Mouse (Mus musculus): ENCODE measurements around the gene Med20. TPM values are rescaled to one million over a fixed set of nuclear protein-coding genes. Genes with fewer than 3 reads are reported as not detected.
"Not testable (repeated sequence)": the region's sequence is repeated elsewhere in the genome, so short reads cannot be mapped to it uniquely, and the experiment has no call there.

Med20 gene
- total RNA-seq, 2 experiments from 2014 or later: 12.9 to 14.9 TPM

DNA sequence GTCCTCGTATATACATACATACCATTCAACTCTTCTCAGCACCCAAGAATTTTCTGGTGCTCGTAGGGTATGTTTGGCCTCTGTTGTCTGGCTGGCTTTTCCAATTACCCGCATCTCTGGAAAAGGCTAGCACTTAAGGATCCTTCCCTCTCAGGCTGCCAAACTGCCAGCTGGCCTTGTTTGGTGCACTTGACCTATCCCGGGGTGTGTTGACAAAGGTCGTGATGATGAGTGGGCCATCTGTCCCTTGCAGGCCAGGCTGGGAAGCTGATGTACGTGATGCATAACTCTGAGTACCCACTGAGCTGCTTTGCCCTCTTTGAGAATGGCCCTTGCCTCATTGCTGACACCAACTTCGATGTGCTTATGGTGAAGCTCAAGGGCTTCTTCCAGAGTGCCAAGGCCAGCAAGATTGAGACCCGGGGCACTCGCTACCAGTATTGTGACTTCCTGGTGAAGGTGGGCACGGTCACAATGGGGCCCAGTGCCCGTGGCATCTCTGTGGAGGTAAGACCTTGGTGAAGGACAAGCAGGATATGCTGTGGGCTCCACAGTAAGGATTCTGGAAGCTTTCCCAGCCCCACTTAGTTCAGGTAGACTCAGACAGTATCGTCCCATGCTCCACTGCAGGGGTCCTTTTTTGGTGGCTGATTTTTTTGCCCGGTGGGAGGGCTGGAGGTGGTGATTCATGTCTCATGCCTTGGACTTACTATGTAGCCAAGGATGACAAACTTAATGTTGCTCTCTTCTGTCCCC, 7.4 kb downstream of the Med20 start:
- intact Hi-C loops (cut with DNase I): no loop called here
- no peak for DNase-seq

- intact Hi-C loops (cut with DNase I): no loop called here
- DNase-seq: no peak
Measured at GRCm38 (mm10) chr17:47622912-47623554, 11.7 kb downstream of the Med20 start.

DNA sequence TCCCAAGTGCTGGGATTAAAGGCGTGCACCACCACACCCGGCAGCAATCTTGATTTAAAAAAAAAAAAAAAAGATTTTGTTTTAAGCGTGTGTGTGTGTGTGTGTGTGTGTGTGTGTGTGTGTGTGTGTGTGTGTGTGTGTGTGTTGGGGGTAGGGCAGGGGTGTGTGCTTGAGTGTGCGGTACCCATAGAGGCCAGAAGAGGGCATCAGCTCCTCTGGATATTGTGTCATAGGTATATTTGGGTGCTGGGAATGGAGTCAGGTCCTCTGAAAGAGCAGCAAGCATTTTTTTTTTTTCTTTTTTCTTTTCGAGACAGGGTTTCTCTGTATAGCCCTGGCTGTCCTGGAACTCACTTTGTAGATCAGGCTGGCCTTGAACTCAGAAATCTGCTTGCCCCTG, 13.2 kb downstream of the Med20 start:
- intact Hi-C loops (cut with DNase I); DNase-seq: not testable (repeated sequence)

DNA sequence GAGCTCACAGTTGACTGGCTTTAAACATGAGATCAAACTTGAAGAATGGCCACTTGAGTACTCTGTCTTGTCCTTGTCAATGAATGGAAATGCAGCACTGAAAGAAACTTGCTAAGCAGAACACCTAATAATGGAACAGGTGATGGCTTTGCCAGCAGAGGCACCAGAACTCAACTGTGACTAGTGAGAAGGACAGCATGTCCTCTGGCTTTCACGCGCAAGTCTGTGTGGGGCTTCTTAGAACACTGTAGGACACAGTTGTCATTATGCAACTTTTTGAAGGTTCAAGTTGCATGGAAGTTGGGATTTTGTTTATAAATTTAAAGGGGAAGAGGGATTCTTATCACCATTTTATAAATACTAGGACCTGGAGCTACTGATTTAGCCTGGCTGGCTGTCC, 13.7 kb downstream of the Med20 start:
- intact Hi-C loops (cut with DNase I): no loop called here
- no peak for DNase-seq

DNA sequence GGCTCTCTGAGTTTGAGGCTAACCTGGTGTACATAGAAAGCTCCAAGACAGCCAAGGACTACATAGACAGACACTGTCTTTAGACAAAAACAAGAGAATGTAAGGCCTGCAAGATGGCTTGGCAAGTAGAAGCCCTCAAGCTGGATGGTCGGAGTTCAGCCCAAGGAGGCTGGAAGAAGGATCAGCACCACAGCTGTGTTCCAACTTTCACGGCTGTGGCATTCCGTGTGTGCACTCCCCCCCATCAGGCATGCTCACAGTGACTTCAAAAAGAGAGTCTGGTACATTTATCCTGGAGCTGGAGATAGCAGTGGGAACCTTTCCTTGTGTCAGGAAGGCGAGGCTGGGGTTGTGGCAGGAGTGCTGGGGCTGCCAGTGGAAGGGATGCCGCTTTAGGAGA, 14.6 kb downstream of the Med20 start:
- intact Hi-C loops (cut with DNase I): no loop called here
- no peak for DNase-seq

- no peak for DNase-seq
- intact Hi-C loops (cut with DNase I): no loop called here
Measured at GRCm38 (mm10) chr17:47627791-47628190, 16.4 kb downstream of the Med20 start.

GRCm38 (mm10) chr17:47628851-47629676, 17.7 kb downstream of the Med20 start:
- intact Hi-C loops (cut with DNase I): no loop called here
- DNase-seq: peak; percentile 92

DNA sequence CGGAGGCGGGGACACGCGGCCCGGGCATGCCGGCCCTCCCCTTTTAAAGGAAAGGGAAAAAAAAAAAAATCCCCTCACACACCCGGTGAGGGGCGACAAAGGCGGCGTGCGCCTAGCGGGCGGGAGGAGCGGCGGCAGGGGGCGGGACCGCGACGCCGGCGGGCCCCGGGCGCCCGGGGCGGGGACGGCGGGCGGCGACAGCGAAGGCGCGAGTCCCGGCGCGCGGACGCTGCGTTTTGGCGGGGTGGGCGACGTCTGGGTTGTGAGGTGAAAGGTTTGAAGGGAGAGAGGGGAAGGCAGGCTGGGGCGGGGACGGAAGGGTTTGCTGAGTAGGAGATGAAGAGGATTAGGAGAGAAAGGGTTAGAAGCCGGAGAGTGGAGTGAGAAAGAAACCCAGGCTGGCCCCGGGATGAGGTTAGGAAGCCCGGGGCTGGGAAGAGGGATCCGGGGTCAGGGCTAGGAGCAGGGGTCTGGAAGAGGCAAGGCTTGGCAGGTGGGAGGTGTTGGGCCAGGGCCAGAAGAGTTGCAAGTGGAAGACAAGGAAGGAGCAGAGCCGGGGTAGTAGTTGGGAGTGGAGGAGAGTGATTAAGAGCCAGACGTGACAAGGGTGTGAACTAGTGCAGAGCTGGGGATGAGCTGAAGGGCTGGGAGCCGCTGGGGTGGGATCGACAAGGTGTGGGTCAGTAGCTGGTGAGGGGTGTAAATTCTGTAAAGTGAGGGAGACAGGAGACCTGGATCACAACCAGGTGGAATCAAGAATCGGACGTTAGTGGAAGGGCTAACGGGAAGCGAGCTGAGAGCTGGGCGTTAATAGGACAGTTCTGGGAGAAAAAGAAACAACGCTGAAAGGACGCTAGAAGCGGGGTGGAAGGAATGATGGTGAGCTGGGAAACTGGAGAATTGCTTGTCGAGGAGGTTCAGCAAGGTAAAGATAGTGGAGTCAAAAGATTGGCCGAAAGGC, 18.6 kb downstream of the Med20 start:
- DNase-seq: peak; percentile 29 to 37
- intact Hi-C loops (cut with DNase I): loop anchor here (5.0 kb wide), 1 partner anchor 42 kb away; no protein-coding TSS in a partner anchor

DNA sequence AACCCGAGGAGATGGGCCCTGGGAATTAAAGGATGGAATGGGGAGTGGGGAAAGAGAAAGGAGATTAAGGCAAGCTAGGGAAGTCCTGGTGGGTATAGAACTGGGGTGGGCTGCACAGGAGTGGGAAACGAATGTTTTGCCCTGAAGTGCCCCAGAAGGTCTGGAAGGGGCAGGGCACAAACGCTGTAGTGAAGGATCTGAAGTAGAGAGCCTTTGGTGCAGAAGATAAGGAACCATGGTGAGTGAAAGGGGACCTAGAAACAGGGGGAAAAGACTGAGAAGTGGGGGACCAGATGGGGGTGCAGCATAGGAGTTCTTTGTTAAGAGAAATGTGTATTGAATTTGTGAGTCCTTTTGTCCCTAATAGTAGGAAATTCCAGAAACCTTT, 19.3 kb downstream of the Med20 start, which contains the start of gene Usp49:
Gene Usp49, plus strand, starts transcription at position 13 of the 388 bp plus-strand sequence.
- intact Hi-C loops (cut with DNase I): loop anchor here (5.0 kb wide), 1 partner anchor 42 kb away; no protein-coding TSS in a partner anchor
- DNase-seq: no peak

DNA sequence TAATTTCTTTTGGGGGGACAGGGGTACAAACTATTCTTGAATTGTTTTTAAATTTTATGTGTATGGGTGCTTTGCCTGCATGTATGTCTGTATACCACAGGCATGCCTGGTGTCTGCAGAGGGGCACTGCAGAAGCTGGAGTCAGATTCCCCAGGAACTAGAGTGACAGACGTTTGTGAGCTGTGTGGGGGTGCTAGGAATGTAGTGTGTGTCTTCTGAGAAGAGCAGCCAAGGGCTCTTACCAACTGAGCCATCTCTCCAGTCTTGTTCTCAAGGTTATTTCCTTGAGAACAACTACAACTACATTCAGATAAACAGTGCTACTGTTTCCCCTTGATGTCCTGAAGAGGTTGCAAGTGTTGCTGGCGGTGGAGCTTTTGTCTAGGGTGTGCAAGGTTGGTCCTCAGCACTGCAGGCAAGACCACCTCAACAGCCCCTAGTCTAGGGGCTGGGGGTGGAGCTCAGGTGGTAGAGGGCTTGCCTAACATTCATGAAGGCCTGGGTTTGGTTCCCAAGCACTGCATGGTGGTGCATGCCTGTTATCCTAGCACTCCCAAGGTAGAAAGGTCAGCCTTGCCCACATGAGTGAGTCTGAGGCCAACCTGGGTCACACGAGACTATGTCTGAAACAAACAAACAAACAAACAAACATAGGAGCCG, 20.9 kb downstream of the Med20 start:
- intact Hi-C loops (cut with DNase I): loop anchor here (5.0 kb wide), 1 partner anchor 40 kb away; no protein-coding TSS in a partner anchor
- no peak for DNase-seq

DNA sequence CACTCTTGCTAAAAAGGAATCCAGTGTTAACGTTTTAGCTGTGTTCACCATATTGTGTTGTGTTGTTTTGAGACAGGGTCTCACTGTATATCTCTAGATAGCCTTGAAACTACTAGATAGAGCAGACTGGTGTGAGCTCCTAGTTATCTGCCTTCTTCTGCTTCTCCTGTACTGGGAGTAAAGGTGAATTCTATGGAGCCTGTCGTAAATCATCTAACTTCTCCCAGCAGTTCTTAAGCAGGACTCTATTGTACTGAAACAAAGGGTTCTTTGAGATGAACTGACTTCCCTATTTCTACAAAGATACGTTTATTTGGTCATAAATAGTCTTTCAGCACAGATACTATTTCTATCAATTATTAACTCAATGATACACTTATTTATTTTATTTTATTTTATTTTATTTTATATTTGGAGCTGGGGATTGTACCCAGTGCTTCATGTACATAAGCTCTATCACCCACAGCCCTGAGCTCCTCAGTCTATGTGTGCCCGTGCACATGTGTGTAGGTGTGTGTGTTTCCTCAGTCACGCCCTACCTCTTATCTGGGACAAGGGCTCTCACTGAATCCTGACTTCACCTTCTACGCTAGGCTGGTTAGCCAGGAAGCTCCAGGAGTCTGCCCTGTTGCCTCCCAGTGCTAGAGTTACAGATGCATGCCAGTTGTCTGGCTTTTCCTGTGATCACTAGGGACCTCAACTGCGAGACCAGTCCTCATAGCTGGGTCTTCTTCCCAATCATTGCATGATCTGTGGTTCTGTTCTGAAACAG, 22.8 kb downstream of the Med20 start:
- no peak for DNase-seq
- intact Hi-C loops (cut with DNase I): loop anchor here (5.0 kb wide), 1 partner anchor 38 kb away; no protein-coding TSS in a partner anchor

DNA sequence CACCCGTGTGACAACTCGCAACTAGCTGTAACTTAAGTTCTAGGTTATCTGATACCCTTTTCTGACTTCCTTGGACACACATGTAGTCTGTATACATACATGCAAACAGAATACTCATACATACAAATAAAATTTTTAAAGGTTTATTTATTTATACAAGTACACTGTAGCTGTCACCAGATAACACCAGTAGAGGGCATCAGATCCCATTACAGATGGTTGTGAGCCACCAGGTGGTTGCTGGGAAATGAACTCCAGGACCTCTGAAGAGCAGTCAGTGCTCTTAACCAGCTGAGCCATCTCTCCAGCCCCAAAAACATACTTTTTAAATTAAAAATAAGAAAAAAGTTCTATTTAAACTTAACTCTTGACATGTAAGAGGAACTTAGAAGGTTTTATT, 31.6 kb downstream of the Med20 start:
- DNase-seq: no peak
- intact Hi-C loops (cut with DNase I): no loop called here

GRCm38 (mm10) chr17:47646683-47647082, 35.3 kb downstream of the Med20 start:
- DNase-seq: peak; percentile 41 to 44
- intact Hi-C loops (cut with DNase I): no loop called here

DNA sequence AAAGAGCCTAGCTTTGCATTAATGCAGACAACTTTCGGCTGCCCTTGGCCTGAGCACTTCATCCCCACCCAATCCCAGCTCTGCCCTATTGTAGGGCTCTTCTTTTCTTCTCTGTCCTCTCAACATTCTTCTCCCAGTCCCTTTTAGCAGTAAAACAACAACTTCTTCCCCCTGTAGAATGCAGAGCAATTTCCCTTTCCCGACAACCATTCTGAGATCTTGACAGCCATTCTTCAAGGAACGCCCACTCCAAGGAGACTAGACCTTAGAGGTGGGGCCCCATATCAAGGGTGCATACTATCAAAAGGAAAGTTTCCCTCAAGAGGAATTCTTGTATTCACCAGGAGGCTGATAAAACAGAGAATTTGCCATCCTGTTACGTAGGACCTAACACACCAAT, 37.6 kb downstream of the Med20 start:
- intact Hi-C loops (cut with DNase I): no loop called here

GRCm38 (mm10) chr17:47651953-47652352, 40.6 kb downstream of the Med20 start:
- intact Hi-C loops (cut with DNase I): no loop called here
- no peak for DNase-seq

More for the DNA sequence above, 37.6 kb downstream of the Med20 start:
- DNase-seq: no peak

DNA sequence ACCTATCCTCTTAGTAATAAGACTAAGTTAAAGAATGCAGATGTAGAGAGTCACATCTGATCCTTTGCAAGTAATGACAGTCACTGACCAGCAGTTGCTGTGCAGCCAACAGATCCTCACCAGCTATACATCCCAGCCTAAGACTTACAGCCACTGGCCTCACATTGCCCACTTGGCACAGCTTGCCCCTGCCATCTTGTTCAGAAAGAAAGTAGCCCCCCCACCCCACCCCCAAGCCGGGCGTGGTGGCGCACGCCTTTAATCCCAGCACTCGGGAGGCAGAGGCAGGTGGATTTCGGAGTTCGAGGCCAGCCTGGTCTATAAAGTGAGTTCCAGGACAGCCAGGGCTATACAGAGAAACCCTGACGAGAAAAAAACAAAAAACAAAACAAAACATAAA, 43.0 kb downstream of the Med20 start:
- intact Hi-C loops (cut with DNase I); DNase-seq: not testable (repeated sequence)

DNA sequence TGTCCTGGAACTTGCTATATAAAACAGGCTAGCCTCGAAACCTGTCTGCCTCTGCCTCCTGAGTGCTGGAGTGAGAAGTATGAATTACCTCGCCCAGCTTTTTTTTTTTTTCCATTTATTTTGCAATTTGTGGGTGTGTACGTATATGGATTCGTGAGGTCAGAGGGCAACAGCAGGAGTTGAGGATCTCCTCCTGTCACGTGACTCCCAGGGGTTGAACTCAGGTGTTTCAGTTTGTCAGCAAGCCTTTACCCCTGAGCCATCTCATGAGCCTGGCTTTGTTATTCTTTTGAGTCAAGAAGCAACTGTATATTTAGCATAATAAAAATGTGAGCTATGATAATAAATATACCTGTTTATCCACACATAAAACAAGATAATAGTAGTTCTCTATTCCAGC, 44.3 kb downstream of the Med20 start:
- intact Hi-C loops (cut with DNase I): no loop called here
- DNase-seq: no peak

- DNase-seq: no peak
- intact Hi-C loops (cut with DNase I): no loop called here
Measured at GRCm38 (mm10) chr17:47657901-47658300, 46.5 kb downstream of the Med20 start.

Data from gastrocnemius, postnatal 36 days (tissue).